14 mouse cellular contexts compared by ENCODE assay signal in genomic region chr4:138017085-138017637, GRCm38 (mm10). TPM values are rescaled to one million over a fixed set of nuclear protein-coding genes. Genes with fewer than 3 reads are reported as not detected.
DNase-seq lines count a peak whose midpoint lies in the region; ATAC-seq and TF ChIP-seq lines count a peak whose summit lies in the region.
"Had no signal": no experiment of that assay in that cellular context is flagged by ENCODE, and none has a peak within 500 bp of the region (broad histone marks: within the 10 kb centered on the region; RNA-seq: fewer than 3 reads in every experiment).

No protein-coding gene starts in this region.

- no peak overlapping the region for H3K9ac ChIP-seq in embryonic facial prominence, embryonic 14.5 days (ENCODE audit: low read depth, low read length)
- no peak overlapping the region for H3K9ac ChIP-seq in hindbrain, embryonic 14.5 days
- peak overlapping the region; percentile 42; the same call in 1 of the 2 replicates for H3K9ac ChIP-seq in neural tube, embryonic 12.5 days
- H3K9ac ChIP-seq: embryonic facial prominence, embryonic 13.5 days; limb, embryonic 12.5 days had no signal

- H3K4me1 ChIP-seq in embryonic facial prominence, embryonic 14.5 days (ENCODE audit: control insufficient read depth, insufficient read depth, low read length), result peaks cover 7% of the 10 kb centered on the region
- H3K4me1 ChIP-seq in embryonic facial prominence, embryonic 10.5 days, result peaks cover 12% of the 10 kb centered on the region
- H3K4me1 ChIP-seq in hindbrain, embryonic 14.5 days (replicated peaks; ENCODE audit: control insufficient read depth, insufficient read depth, low read length), result peaks cover 35% of the 10 kb centered on the region
- H3K4me1 ChIP-seq in neural tube, embryonic 12.5 days, result peaks cover 36% of the 10 kb centered on the region

- 85% methylated on average over 11 of the region's 11 CpGs for WGBS in embryonic facial prominence, embryonic 14.5 days
- WGBS in embryonic facial prominence, embryonic 10.5 days, result 93% methylated on average over 11 of the region's 11 CpGs
- WGBS in hindbrain, embryonic 14.5 days, result 62% methylated on average over 11 of the region's 11 CpGs
- 39% methylated on average over 11 of the region's 11 CpGs for WGBS in neural tube, embryonic 12.5 days

- H3K36me3 ChIP-seq in embryonic facial prominence, embryonic 14.5 days (ENCODE audit: control insufficient read depth, insufficient read depth, low read length), result peaks cover 55% of the 10 kb centered on the region
- peaks cover 87% of the 10 kb centered on the region for H3K36me3 ChIP-seq in embryonic facial prominence, embryonic 10.5 days (replicated peaks)
- peaks cover 36% of the 10 kb centered on the region for H3K36me3 ChIP-seq in hindbrain, embryonic 14.5 days (replicated peaks; ENCODE audit: control insufficient read depth, insufficient read depth)
- H3K36me3 ChIP-seq in neural tube, embryonic 12.5 days, result peaks cover 45% of the 10 kb centered on the region

- H3K27ac ChIP-seq in embryonic facial prominence, embryonic 14.5 days (replicated peaks; ENCODE audit: low read depth, low read length), result no peak overlapping the region
- H3K27ac ChIP-seq in embryonic facial prominence, embryonic 10.5 days (replicated peaks), result no peak overlapping the region
- peak overlapping the region; percentile 61; the same call in 1 of the 2 replicates for H3K27ac ChIP-seq in layer of hippocampus, adult 2 months
- peak overlapping the region; percentile 69 for H3K27ac ChIP-seq in hindbrain, embryonic 14.5 days
- peak overlapping the region; percentile 66; the same call in 1 of the 2 replicates for H3K27ac ChIP-seq in neural tube, embryonic 12.5 days
- H3K27ac ChIP-seq: embryonic facial prominence, embryonic 13.5 days; limb, embryonic 12.5 days; macrophage had no signal

- peak; percentile 41; the same call in 1 of the 2 replicates for ATAC-seq in embryonic facial prominence, embryonic 14.5 days (ENCODE audit: low read depth)
- ATAC-seq in hindbrain, embryonic 14.5 days (ENCODE audit: low FRiP score), result no peak
- peak; percentile 79 for ATAC-seq in neural tube, embryonic 12.5 days (ENCODE audit: low FRiP score, low read depth)

- TF ChIP-seq CTCF in layer of hippocampus, adult 2 months (conservative IDR thresholded peaks at IDR 0.05), result no peak

- no peaks in the 10 kb centered on the region for H3K27me3 ChIP-seq in embryonic facial prominence, embryonic 14.5 days (replicated peaks; ENCODE audit: control insufficient read depth, insufficient read depth, low read length)
- no peaks in the 10 kb centered on the region for H3K27me3 ChIP-seq in embryonic facial prominence, embryonic 10.5 days (replicated peaks; ENCODE audit: low read depth, poor library complexity, severe bottlenecking)
- H3K27me3 ChIP-seq in hindbrain, embryonic 14.5 days (ENCODE audit: control insufficient read depth, insufficient read depth, low read length), result no peaks in the 10 kb centered on the region
- no peaks in the 10 kb centered on the region for H3K27me3 ChIP-seq in neural tube, embryonic 12.5 days (replicated peaks)
- H3K27me3 ChIP-seq: embryonic facial prominence, embryonic 13.5 days; limb, embryonic 12.5 days had no signal

- no peak for DNase-seq in embryonic facial prominence, embryonic 14.5 days (ENCODE audit: low spot score)
- DNase-seq in embryonic facial prominence, embryonic 10.5 days (ENCODE audit: low spot score), result no peak
- no peak for DNase-seq in layer of hippocampus, adult 2 months (ENCODE audit: low spot score in 2 of 2)
- no peak for DNase-seq in layer of hippocampus, adult 8-10 months (ENCODE audit: low spot score in 2 of 2)
- DNase-seq in hindbrain, embryonic 14.5 days (ENCODE audit: low spot score), result no peak
- DNase-seq in thymus, postnatal 10 days (ENCODE audit: low spot score in 2 of 2), result no peak
- DNase-seq in Muller cell, postnatal 12 days (ENCODE audit: inconsistent ontology term), result no peak
- DNase-seq: cerebellum, adult 11-12 months; spleen, adult 18-20 months; thymus, adult 18-20 months had no signal

- H3K4me3 ChIP-seq in embryonic facial prominence, embryonic 14.5 days (ENCODE audit: low read depth, low read length), result no peak overlapping the region
- no peak overlapping the region for H3K4me3 ChIP-seq in embryonic facial prominence, embryonic 10.5 days
- H3K4me3 ChIP-seq in layer of hippocampus, adult 2 months, result no peak overlapping the region
- no peak overlapping the region for H3K4me3 ChIP-seq in hindbrain, embryonic 14.5 days (replicated peaks; ENCODE audit: low read length)
- H3K4me3 ChIP-seq in neural tube, embryonic 12.5 days, result no peak overlapping the region
- H3K4me3 ChIP-seq: embryonic facial prominence, embryonic 13.5 days; limb, embryonic 12.5 days had no signal

- H3K9me3 ChIP-seq in embryonic facial prominence, embryonic 14.5 days (ENCODE audit: control insufficient read depth, low read length), result no peaks in the 10 kb centered on the region
- no peaks in the 10 kb centered on the region for H3K9me3 ChIP-seq in embryonic facial prominence, embryonic 10.5 days
- no peaks in the 10 kb centered on the region for H3K9me3 ChIP-seq in hindbrain, embryonic 14.5 days (ENCODE audit: control insufficient read depth, low read length)
- H3K9me3 ChIP-seq in neural tube, embryonic 12.5 days, result no peaks in the 10 kb centered on the region
- H3K9me3 ChIP-seq: embryonic facial prominence, embryonic 13.5 days; limb, embryonic 12.5 days had no signal

- no peak overlapping the region for H3K4me2 ChIP-seq in embryonic facial prominence, embryonic 14.5 days (ENCODE audit: low read depth, low read length)
- no peak overlapping the region for H3K4me2 ChIP-seq in hindbrain, embryonic 14.5 days (replicated peaks)
- H3K4me2 ChIP-seq in neural tube, embryonic 12.5 days (replicated peaks), result peak overlapping the region; percentile 41
- H3K4me2 ChIP-seq: embryonic facial prominence, embryonic 13.5 days; limb, embryonic 12.5 days had no signal

RNA-seq across cellular contexts. Expression of gene Eif4g3, which starts 24.3 kb away (rescaled TPM):
- polyA plus RNA-seq in embryonic facial prominence, embryonic 14.5 days (2014; fragmentation: Nextera tagmentation; extraction: Ambion mirVana), result 33.9 and 35.4 TPM in 2 replicates
- 39.7 and 41.9 TPM in 2 replicates for polyA plus RNA-seq in embryonic facial prominence, embryonic 10.5 days (2016; fragmentation: Nextera tagmentation; extraction: Ambion mirVana)
- 100 to 1,000 TPM; 158 TPM for total RNA-seq in layer of hippocampus, adult 2 months (2021)
- total RNA-seq in layer of hippocampus, adult 8-10 months (2022), result 100 to 1,000 TPM; 143 to 163 (median 151) TPM
- 59.7 and 65.3 TPM in 2 replicates for polyA plus RNA-seq in hindbrain, embryonic 14.5 days (2014; fragmentation: Nextera tagmentation; extraction: Ambion mirVana)
- 60.4 and 60.5 TPM in 2 replicates for polyA plus RNA-seq in neural tube, embryonic 12.5 days (2016; fragmentation: Nextera tagmentation; extraction: Ambion mirVana)

Comparison
In these comparisons a context has a peak if more than half of its experiments do, and no peak if none do; other contexts are left out.
1. H3K27ac ChIP-seq: peak in layer of hippocampus, adult 2 months (single experiment), hindbrain, embryonic 14.5 days (single experiment) and neural tube, embryonic 12.5 days (single experiment); none in embryonic facial prominence, embryonic 14.5 days (single experiment) and embryonic facial prominence, embryonic 10.5 days (single experiment).